Mouse (Mus musculus) cerebellum, adult 9-11 months (tissue): ENCODE data around the gene Nap1l4.

Source experiments
- DNase-seq: peaks from one replicate; pipeline ENCODE4 v3.0.0; 2022

The Nap1l4 gene

DNA sequence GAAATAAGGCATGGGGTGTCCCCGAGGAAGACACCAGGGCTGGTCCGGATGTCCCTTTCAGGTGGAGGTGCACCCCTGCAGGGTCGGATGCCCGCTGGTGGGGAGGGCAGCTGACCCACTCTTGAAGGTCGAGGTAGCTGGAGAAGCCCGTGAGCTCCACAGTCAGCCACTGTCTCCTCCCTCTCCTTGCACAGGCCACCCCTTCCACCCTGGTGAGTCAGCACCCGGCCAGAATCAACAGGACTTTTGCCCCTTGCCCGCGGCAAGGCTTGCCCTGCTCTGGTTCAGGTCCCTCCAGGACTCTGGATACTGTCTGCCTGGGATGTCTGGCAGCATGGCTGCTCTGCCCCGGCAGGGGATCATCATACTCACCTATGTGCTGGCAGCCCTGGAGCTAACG, 73.0 kb downstream of the Nap1l4 start:
- DNase-seq: no peak

DNA sequence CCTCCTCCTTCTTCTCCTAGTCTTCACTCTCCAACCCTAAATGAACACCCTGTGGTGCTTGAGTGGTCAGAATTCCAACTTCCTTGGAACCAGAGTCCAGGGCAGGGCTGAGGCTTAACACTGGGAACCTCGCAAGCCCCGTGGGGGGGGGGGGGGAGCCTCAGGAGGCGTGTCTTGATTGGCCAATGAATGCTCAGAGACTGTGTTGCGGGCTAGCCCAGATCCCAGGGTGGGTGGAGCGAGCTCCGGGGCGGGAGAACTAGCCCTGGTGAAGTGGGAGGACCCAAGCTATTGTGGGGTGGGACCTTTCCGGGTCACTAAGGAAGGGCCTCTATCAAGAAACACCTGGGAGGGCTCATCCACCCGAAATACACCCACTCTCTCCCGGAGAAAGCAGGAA, 74.1 kb downstream of the Nap1l4 start:
- no peak for DNase-seq

DNA sequence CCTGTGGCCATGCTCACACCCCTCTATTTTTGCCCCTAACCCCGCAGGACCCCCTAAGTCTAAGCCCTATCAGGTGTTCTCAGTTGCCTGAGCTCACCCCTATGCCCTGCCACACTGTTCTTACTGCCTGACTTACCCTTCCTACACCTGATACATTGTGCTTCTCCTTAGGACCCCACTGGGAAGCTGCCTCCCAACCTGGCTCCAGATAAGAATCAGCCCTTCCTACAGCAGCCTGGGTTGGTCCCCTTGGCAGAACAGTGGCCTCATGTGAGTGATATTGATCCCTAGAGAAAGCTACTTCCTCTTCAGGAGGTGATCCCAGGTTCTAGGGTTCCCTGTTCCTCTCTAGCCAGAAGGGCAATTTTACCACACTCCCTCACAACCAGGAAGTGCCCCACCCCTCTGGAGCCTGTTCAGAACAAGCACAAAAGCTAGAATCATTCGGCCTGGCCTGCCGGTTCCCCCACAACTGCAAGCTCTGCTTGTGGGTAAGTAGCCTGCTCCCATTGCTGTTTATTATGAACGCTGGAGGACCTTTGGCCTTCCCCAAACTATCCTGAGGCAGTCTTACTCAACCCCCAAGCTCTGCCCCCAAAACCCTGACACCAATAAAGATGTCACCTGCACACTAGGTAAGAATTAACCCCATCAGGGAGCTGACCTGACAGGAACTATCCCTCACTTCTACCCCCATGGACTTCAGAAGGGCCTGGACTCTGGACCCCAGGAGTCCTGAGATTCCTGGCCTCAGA, 75.4 kb downstream of the Nap1l4 start, which contains the start of gene Slc22a18:
Slc22a18 (plus strand) TSS at position 390 of the 755 bp plus-strand sequence.
- no peak for DNase-seq

DNA sequence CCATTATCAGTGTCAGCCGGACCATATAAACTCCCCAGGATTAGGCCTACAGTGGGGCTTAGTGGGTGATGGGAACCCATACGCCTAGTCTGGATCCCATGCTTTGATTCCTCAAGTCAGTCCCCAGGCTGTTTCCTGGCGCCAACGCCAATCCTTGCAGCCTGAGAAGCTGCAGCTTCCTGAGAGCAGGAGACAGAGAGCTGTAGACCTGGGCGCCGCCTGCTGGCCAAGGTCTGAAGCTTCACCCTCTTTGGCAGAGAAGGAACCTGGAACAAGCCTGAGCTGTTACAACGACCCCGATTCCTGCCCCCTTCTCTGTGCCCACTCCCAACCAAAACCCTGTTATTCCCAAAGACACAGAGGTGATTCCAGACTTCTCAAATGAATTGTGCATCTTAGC, 79.0 kb downstream of the Nap1l4 start:
- peak; percentile 48 for DNase-seq

DNA sequence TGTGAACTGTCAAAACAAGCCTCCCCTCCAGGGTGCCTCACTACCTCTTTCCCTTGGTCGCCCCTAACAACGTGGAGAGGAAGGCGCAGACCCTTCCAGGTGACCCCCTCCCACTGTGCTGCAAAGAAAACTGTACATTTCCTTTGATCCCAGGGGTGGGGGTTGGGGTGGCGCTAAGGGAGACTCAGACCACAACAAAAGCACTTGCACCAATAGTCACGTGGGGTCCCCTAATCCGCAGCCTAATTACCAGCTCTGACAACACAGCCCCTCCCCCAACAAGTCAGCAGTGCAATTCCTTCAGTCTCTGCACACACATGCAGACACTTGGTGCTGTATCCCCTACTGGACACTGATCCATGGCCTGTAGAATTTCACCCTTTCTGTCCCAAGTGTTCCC, 81.2 kb downstream of the Nap1l4 start:
- no peak for DNase-seq

DNA sequence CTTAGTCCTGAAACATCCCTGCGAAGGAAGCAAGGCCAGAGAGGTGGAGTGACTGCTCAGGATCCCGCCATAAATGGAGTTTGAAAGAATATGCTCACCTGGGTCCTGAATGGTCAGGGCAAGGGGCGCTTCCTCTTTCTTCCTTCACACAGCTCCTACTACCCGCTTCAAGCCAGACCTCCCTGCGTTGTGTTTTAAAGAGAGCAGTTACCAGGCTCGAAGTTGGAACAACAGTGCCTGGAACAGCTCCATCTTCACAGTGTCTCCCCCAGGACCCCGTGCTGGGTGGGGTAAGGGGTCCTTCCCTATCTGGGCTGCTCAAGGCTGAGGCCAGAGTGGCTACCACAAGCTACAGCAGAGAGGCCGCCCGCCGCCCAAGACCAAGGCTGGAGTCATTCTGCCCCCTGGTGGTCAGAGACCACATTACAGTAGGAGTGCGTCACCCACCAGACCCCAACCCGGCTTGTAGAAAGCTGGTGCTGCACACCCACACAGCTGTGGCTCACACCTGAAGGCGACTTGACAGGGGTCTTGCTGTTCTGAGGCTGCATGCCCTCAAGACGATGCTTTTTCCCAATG, 82.7 kb downstream of the Nap1l4 start:
- DNase-seq: peak; percentile 47

DNA sequence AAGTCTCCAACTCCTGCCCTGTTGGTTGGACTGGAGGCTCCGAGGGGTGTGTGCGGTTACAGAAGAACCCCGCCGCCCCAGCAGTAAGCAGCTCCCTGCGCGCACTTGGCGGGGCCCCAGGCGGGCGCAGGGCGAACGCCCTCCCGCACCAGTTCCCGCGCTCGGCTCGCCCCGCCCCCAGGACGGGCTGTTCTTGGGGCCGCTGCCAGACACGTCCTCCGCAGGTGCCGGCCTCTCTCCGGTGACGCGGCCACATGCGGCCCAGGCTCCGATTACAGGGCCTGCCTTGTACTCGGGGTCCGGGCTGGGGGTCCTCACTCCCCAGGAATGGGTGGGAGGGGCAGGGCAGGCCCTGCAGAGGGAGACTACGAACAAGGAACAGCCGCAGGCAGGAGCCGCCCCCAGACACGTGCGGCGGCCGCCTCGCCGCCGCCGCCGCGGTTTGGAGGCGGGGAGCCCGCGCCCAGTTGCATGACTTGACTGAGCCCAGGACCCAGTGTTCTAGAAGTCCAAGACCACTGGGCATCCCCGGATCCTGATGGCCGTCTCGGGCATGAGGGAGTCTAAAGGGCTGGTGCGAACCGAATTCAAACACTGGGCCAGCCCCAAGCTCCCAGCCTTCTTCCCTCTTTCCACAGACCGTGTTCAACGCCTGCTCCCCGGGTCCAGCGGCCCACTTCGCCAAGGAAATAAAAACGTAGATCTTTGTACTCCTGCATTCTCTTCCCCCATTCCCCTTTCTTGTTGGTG, 83.9 kb downstream of the Nap1l4 start:
- DNase-seq: no peak

DNA sequence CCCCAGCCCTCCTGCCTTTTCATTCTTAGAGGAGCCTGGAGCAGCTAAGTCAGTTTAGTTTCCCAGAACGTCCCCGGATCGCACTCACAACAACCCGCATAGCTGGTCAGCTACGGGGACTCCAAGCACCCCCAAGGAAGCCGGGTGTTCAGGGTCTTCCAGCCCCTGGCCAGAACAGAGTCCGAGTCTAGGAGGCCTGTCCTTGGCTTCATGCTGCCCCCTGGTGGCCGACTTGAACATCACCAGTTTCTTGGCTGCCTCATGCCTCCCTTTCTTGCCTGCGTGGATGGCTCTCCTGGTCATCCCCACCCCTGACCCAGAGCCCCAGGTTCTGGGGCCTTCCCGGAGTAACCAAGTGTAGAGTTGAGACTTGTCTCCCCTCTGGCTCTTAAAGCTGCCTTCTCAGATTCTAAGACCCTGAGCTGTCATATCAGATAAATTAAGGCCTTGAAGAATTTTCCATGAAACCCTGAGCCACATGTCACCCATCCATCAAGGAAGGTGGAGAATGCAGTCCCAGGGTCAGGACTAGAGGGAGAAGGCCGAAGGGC, 85.0 kb downstream of the Nap1l4 start:
- peak; percentile 59 for DNase-seq
